Mouse (Mus musculus): ENCODE measurements at regions not wholly inside any gene's neighbourhood (a gene's known extent, or its start where the extent isn't known, plus 50 kb on each side); places are given as distances from the start of the nearest gene placed in this dataset.

GRCm38 (mm10) chr6:109153624-109154023 lies 325.2 kb downstream of the Edem1 start:
- no peaks in the 10 kb centered on the region for H3K27me3 ChIP-seq (replicated peaks)
- H3K36me3 ChIP-seq (replicated peaks in 1 of 2; ENCODE audit: control insufficient read depth in 1 of 2, insufficient read depth in 1 of 2, low read length in 1 of 2): no peaks in the 10 kb centered on the region
- H3K4me2 ChIP-seq (ENCODE audit: insufficient read depth, low read depth, poor library complexity, severe bottlenecking): no peak overlapping the region
- H3K9ac ChIP-seq (ENCODE audit: insufficient read depth, low read depth): no peak overlapping the region
- in situ Hi-C loops (cut with MboI; ENCODE audit: low pct_ligation_motif_present, low pct_unique_long_range_greater_than_20kb, low sequenced_read_pairs): loop anchor here (25.0 kb wide), 2 partner anchors 184 to 291 kb away; no protein-coding TSS in a partner anchor
- dilution Hi-C loops (cut with MboI; ENCODE audit: extremely low pct_ligation_motif_present, extremely low pct_unique_long_range_greater_than_20kb, low sequenced_read_pairs): no loop called here
- DNase-seq (ENCODE audit: extremely low read depth): no peak
- no peaks in the 10 kb centered on the region for H3K9me3 ChIP-seq (replicated peaks; ENCODE audit: low read length)
- no peaks in the 10 kb centered on the region for H3K4me1 ChIP-seq (ENCODE audit: control insufficient read depth in 1 of 2, insufficient read depth in 2 of 2)
- no peak for TF ChIP-seq RAD21 (IDR thresholded peaks at IDR 0.05; ENCODE audit: low read depth, low read length)
- no peak for TF ChIP-seq EP300 (IDR thresholded peaks at IDR 0.05; ENCODE audit: low read length)
- TF ChIP-seq GABPA (IDR thresholded peaks at IDR 0.05; ENCODE audit: insufficient replicate concordance, low read depth, low read length): no peak
- TF ChIP-seq BHLHE40 (IDR thresholded peaks at IDR 0.05; ENCODE audit: low read depth, low read length): no peak
- TF ChIP-seq NRF1 (IDR thresholded peaks at IDR 0.05; ENCODE audit: low read depth, low read length): no peak
- TF ChIP-seq CTCF (conservative IDR thresholded peaks at IDR 0.05 in 1 of 2, IDR thresholded peaks at IDR 0.05 in 1 of 2; ENCODE audit: low read depth in 2 of 2, low read length in 2 of 2): no peak
- TF ChIP-seq POLR2AphosphoS2 (IDR thresholded peaks at IDR 0.05; ENCODE audit: low read depth, low read length): no peak
- TF ChIP-seq HCFC1 (IDR thresholded peaks at IDR 0.05; ENCODE audit: low read depth, low read length): no peak
- TF ChIP-seq ZC3H11A (IDR thresholded peaks at IDR 0.05; ENCODE audit: low read depth, low read length): no peak
- TF ChIP-seq MEF2A (IDR thresholded peaks at IDR 0.05; ENCODE audit: borderline replicate concordance, low read depth, low read length): no peak
- no peak overlapping the region for H3K4me3 ChIP-seq (replicated peaks in 1 of 3; ENCODE audit: low read depth in 2 of 3, low read length in 2 of 3, poor library complexity in 1 of 3)
- no peak overlapping the region for H3K27ac ChIP-seq (ENCODE audit: insufficient read depth, low read depth)
- H3K79me2 ChIP-seq (replicated peaks; ENCODE audit: control insufficient read depth, extremely low read depth, insufficient read depth, poor library complexity, severe bottlenecking): no peaks in the 10 kb centered on the region

- in situ Hi-C loops (cut with MboI; ENCODE audit: low pct_ligation_motif_present, low pct_unique_long_range_greater_than_20kb, low sequenced_read_pairs): loop anchor here (25.0 kb wide), 2 partner anchors 178 to 297 kb away; no protein-coding TSS in a partner anchor
- no peak for TF ChIP-seq KAT2A (IDR thresholded peaks at IDR 0.05; ENCODE audit: insufficient replicate concordance, low read length)
- TF ChIP-seq UBTF (IDR thresholded peaks at IDR 0.05; ENCODE audit: low read depth, low read length): no peak
- TF ChIP-seq ZNF384 (IDR thresholded peaks at IDR 0.05; ENCODE audit: low read depth, low read length): no peak
- no peak for TF ChIP-seq SIN3A (IDR thresholded peaks at IDR 0.05; ENCODE audit: low read length)
- TF ChIP-seq POLR2A (IDR thresholded peaks at IDR 0.05; ENCODE audit: low read depth, low read length): no peak
- TF ChIP-seq SMC3 (IDR thresholded peaks at IDR 0.05; ENCODE audit: low read depth, low read length): no peak
- TF ChIP-seq JUND (conservative IDR thresholded peaks at IDR 0.05; ENCODE audit: low read depth, low read length): no peak
- no peak for TF ChIP-seq CHD2 (IDR thresholded peaks at IDR 0.05; ENCODE audit: low read length)
- no peak for TF ChIP-seq CHD1 (IDR thresholded peaks at IDR 0.05; ENCODE audit: low read depth, low read length)
- TF ChIP-seq TCF12 (IDR thresholded peaks at IDR 0.05; ENCODE audit: low read depth, low read length): no peak
- no peak for TF ChIP-seq POLR2AphosphoS2 (IDR thresholded peaks at IDR 0.05; ENCODE audit: low read depth, low read length)
- no peak for TF ChIP-seq ETS1 (conservative IDR thresholded peaks at IDR 0.05; ENCODE audit: low read depth, low read length)
- no peak for TF ChIP-seq MAZ (IDR thresholded peaks at IDR 0.05; ENCODE audit: low read depth, low read length)
Observed at GRCm38 (mm10) chr6:109159561-109159960, 331.1 kb downstream of the Edem1 start.

More at GRCm38 (mm10) chr6:109159561-109159960, 331.1 kb downstream of the Edem1 start:
- Histone ChIP-seq H3K9ac (ENCODE audit: insufficient read depth, low read depth) (no peak overlapping the region), H3K4me1 (ENCODE audit: control insufficient read depth in 1 of 2, insufficient read depth in 2 of 2) (peaks cover 0 to 2% of the 10 kb centered on the region in 2 experiments; a peak in 1 of 4 replicates), H3K4me3 (replicated peaks in 1 of 3; ENCODE audit: low read depth in 2 of 3, low read length in 2 of 3, poor library complexity in 1 of 3) (no peak overlapping the region), H3K27ac (ENCODE audit: insufficient read depth, low read depth) (no peak overlapping the region), H3K79me2 (replicated peaks; ENCODE audit: control insufficient read depth, extremely low read depth, insufficient read depth, poor library complexity, severe bottlenecking) (no peaks in the 10 kb centered on the region), H3K36me3 (replicated peaks in 1 of 2; ENCODE audit: control insufficient read depth in 1 of 2, insufficient read depth in 1 of 2, low read length in 1 of 2) (no peaks in the 10 kb centered on the region), H3K4me2 (ENCODE audit: insufficient read depth, low read depth, poor library complexity, severe bottlenecking) (no peak overlapping the region), H3K27me3 (replicated peaks) (no peaks in the 10 kb centered on the region), H3K9me3 (replicated peaks; ENCODE audit: low read length) (no peaks in the 10 kb centered on the region)
- dilution Hi-C loops (cut with MboI; ENCODE audit: extremely low pct_ligation_motif_present, extremely low pct_unique_long_range_greater_than_20kb, low sequenced_read_pairs): no loop called here
- DNase-seq (ENCODE audit: extremely low read depth): no peak
